Mouse (Mus musculus) G1E (cell line): ENCODE data around the gene Lztr1. TPM values are rescaled to one million over a fixed set of nuclear protein-coding genes. Genes with fewer than 3 reads are reported as not detected.

Experiments
- ATAC-seq: 2 replicates; pipeline ENCODE4 v1.8.0; 2016; ENCODE audit warnings: mild to moderate bottlenecking; ENCODE audit not compliant: insufficient number of reproducible peaks, poor library complexity, low FRiP score, severe bottlenecking; ENCODE audit errors: extremely low read depth
- DNase-seq: peaks from one replicate; pipeline ENCODE4 v3.0.0; 2012; ENCODE audit warnings: low spot score
- H3K27me3 ChIP-seq: 2 replicates; pipeline ENCODE4 v1.6.1; 2012; ENCODE audit warnings: mild to moderate bottlenecking, low read length, inconsistent platforms; ENCODE audit not compliant: insufficient read depth
- H3K36me3 ChIP-seq: replicated peaks from 2 replicates; pipeline ENCODE3; 2012; ENCODE audit warnings: mild to moderate bottlenecking, inconsistent platforms
- H3K4me1 ChIP-seq: 2 replicates; pipeline ENCODE4 v1.6.1; 2012; ENCODE audit warnings: low read depth, low read length, inconsistent platforms, mixed read lengths; ENCODE audit not compliant: insufficient read depth
- H3K4me3 ChIP-seq: 2 replicates; pipeline ENCODE4 v1.5.1; 2012; ENCODE audit warnings: low read depth, mild to moderate bottlenecking, inconsistent platforms, low read length, moderate library complexity, mixed read lengths
- H3K9me3 ChIP-seq: replicated peaks from 2 replicates; pipeline ENCODE4 v1.6.1; 2012; ENCODE audit warnings: inconsistent platforms
- CTCF ChIP-seq: IDR thresholded peaks from 2 replicates; pipeline ENCODE4 v1.5.1; 2012; ENCODE audit warnings: low read depth, low read length, inconsistent platforms, mixed read lengths
- GATA1 ChIP-seq: IDR thresholded peaks from 2 replicates; pipeline ENCODE4 v1.6.1; 2012; ENCODE audit warnings: borderline replicate concordance, low read length, inconsistent platforms, mixed read lengths
- GATA2 ChIP-seq: IDR thresholded peaks from 2 replicates; pipeline ENCODE4 v1.6.1; 2012; ENCODE audit warnings: low read depth, low read length, inconsistent platforms, borderline replicate concordance
- POLR2AphosphoS5 ChIP-seq: IDR thresholded peaks from 2 replicates; pipeline ENCODE4 v1.6.1; 2012; ENCODE audit warnings: low read depth, low read length, inconsistent platforms; ENCODE audit not compliant: insufficient replicate concordance
- TAL1 ChIP-seq: conservative IDR thresholded peaks from 2 replicates; pipeline ENCODE4 v1.6.1; 2012; ENCODE audit warnings: low read depth, low read length, inconsistent platforms, mixed read lengths
- polyA plus RNA-seq: library from polyadenylated mRNA; stranded (reverse); fragments of >175 nt; gene quantifications from 2 replicates; pipeline ENCODE4 v1.2.3, GENCODE M21; 2012
- total RNA-seq, 2 experiments: library from RNA; stranded (forward) in 1 of 2; stranded (reverse) in 1 of 2; fragments of 200-1000 nt in 1 of 2; fragments of >200 nt in 1 of 2; fragmentation: Nextera tagmentation in 1 of 2; gene quantifications; 2 replicates each; pipeline ENCODE4 v1.2.3; 2014 to 2017

Gene Lztr1
- total and polyA plus RNA-seq, 3 experiments = 42.5 to 54.7 (median 48.4) TPM

DNA sequence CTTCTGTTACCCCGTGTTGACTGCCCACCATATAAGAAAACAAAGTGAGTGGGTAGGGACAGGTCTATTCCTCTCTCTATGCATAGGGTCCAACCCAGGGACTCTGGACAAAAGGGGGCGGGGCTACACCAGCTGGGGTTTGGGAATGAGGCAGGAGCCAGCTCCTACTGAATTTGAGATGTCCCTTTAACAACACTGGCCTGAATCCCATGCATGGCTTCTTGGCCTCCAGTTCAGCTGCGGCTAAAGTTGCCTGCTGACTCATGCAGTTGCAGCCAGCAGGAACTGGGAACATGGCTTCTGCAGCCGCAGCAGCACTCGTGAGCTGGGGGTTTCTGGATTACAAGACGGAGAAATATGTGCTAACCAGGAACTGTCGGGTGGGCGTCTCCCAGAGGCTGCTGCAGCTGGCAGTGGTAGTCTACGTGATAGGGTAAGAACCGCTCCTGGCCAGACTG is 53.3 kb downstream of the Lztr1 start, which contains the start of gene P2rx6:
Gene P2rx6, plus strand, starts transcription at position 135 of the 458 bp plus-strand sequence.
- no peak for ATAC-seq
- DNase-seq = no peak
- no peak for TF ChIP-seq CTCF
- TF ChIP-seq GATA2 = no peak
- TF ChIP-seq TAL1 = no peak
- TF ChIP-seq POLR2AphosphoS5 = no peak
- no peak for TF ChIP-seq GATA1
- Histone ChIP-seq H3K36me3 (no peaks in the 10 kb centered on the region), H3K9me3 (no peaks in the 10 kb centered on the region), H3K4me3 (peak within 1 kb of the TSS; percentile 24; the same call in 1 of the 2 replicates), H3K4me1 (peaks cover 41% of the 10 kb centered on the region), H3K27me3 (peaks cover 77% of the 10 kb centered on the region)

DNA sequence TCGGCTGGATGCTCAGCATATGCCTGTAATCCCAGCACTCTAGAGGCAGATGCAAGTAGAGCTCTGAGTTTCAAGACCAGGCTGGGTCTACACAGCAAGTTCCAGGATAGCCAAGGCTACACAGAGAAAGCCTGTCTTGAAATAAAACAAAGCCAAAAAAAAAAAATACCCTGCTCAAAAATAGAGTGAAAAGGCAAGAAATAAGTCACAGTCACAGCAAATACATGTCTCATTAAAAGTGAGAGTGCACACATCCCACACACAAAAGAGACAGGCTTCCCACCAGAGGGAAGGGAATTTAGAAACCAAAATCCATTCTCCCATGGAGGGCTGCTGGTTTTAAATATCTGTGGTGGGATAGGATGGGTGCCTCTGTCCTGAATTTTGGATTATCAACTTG is 55.1 kb downstream of the Lztr1 start:
- Histone ChIP-seq H3K4me3 (no peak overlapping the region), H3K4me1 (peaks cover 32% of the 10 kb centered on the region), H3K36me3 (no peaks in the 10 kb centered on the region), H3K9me3 (no peaks in the 10 kb centered on the region), H3K27me3 (peaks cover 84% of the 10 kb centered on the region)
- no peak for ATAC-seq
- no peak for DNase-seq
- TF ChIP-seq POLR2AphosphoS5 (no peak), GATA2 (no peak), CTCF (no peak), GATA1 (no peak), TAL1 (no peak)

DNA sequence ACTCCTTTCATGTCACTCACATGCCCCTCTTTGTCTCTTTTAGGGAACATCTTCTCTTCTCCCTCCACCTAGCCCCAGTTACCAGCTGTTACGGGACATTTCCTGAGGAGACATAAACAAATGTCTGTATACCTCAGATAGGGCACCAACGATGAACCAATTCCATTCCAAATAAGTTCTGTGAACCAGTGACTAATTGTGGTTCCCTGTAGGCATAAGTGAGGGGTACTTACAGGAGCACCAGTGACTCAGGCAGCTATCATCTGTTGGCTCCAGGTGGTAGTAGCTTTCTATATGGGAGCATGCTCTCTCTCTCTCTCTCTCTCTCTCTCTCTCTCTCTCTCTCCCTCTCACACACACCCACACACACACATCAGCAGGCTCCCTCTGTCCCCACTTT is 55.7 kb downstream of the Lztr1 start:
- no peak for TF ChIP-seq POLR2AphosphoS5
- no peak for TF ChIP-seq CTCF
- TF ChIP-seq GATA1 = no peak
- TF ChIP-seq TAL1 = no peak
- TF ChIP-seq GATA2 = no peak
- H3K9me3 ChIP-seq = no peaks in the 10 kb centered on the region
- H3K4me1 ChIP-seq = peaks cover 26% of the 10 kb centered on the region
- no peaks in the 10 kb centered on the region for H3K36me3 ChIP-seq
- DNase-seq = no peak
- H3K4me3 ChIP-seq = no peak overlapping the region
- peaks cover 78% of the 10 kb centered on the region for H3K27me3 ChIP-seq
- no peak for ATAC-seq

DNA sequence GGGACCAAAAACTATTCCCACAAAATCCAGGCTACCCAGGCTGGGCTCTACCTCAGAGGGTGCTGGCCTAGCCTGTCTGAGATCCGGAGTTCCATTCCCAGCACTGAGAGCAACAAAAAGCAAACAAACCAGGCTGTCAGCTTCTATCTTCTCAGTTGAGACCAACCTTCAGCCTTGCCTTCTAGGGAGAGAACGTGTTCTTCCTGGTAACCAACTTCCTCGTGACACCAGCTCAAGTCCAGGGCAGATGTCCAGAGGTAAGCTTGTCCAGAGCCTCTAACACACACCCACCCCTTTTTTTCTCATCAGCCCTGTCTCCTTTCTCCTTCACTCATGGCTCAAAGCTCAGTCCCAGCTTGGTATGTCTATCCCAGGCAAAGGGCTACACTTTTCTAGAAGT is 56.3 kb downstream of the Lztr1 start:
- H3K4me3 ChIP-seq = no peak overlapping the region
- ATAC-seq = no peak
- peaks cover 75% of the 10 kb centered on the region for H3K27me3 ChIP-seq

DNA sequence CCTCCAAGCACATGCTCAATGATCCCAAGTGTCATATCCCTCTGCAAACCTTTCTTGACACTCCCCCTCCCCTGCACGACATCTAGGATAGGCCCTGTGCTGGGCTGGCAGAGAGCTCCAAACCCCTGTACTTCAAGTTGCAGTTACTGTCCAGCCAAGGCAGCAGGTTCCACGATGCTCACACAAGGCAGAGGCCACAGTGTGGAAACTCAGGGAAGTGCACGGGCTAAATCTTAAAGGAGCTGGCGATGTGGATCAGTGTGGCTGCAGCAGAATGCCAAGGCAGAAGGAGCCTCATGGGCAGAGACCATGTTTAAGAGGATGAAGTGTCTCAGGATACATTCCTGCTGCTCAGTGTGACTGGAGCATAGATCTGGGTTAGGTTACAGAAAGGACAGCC is 57.7 kb downstream of the Lztr1 start:
- no peaks in the 10 kb centered on the region for H3K9me3 ChIP-seq
- ATAC-seq (no peak), DNase-seq (no peak)
- H3K36me3 ChIP-seq = no peaks in the 10 kb centered on the region
- H3K27me3 ChIP-seq = peaks cover 71% of the 10 kb centered on the region
- peaks cover 16% of the 10 kb centered on the region for H3K4me1 ChIP-seq
- H3K4me3 ChIP-seq = no peak overlapping the region
- TF ChIP-seq GATA2 (no peak), GATA1 (no peak), CTCF (no peak), TAL1 (no peak), POLR2AphosphoS5 (no peak)

More for the DNA sequence above, 56.3 kb downstream of the Lztr1 start:
- H3K36me3 ChIP-seq = no peaks in the 10 kb centered on the region
- DNase-seq = no peak
- no peaks in the 10 kb centered on the region for H3K9me3 ChIP-seq
- peaks cover 21% of the 10 kb centered on the region for H3K4me1 ChIP-seq
- TF ChIP-seq GATA2 (no peak), POLR2AphosphoS5 (no peak)

Other genes starting within 250 kb of the Lztr1 start
- 4.5 and 5.1 TPM in 2 replicates for gene Tmem191c, start 232.6 kb upstream of the Lztr1 start, total RNA-seq (2014; fragmentation: Nextera tagmentation)
- 21.6 and 23.4 TPM in 2 replicates for gene Tmem191c, start 232.6 kb upstream of the Lztr1 start, total RNA-seq (2017)
- gene Tmem191c, start 232.6 kb upstream of the Lztr1 start, polyA plus RNA-seq = 27.8 and 32.7 TPM in 2 replicates
- not detected in 2 replicates for gene Serpind1, start 177.3 kb upstream of the Lztr1 start, total RNA-seq (2014; fragmentation: Nextera tagmentation)
- gene Serpind1, start 177.3 kb upstream of the Lztr1 start, total RNA-seq (2017) = 0.11 TPM in 1 of 2 replicates, not detected in the other
- gene Serpind1, start 177.3 kb upstream of the Lztr1 start, polyA plus RNA-seq = not detected in 2 replicates
- 27.9 and 30.8 TPM in 2 replicates for gene Snap29, start 102.7 kb upstream of the Lztr1 start, total RNA-seq (2014; fragmentation: Nextera tagmentation)
- gene Snap29, start 102.7 kb upstream of the Lztr1 start, total RNA-seq (2017) = 42.8 and 45.7 TPM in 2 replicates
- gene Snap29, start 102.7 kb upstream of the Lztr1 start, polyA plus RNA-seq = 5.3 and 6.5 TPM in 2 replicates
- 60.7 and 62.9 TPM in 2 replicates for gene Pi4ka, start 102.4 kb upstream of the Lztr1 start, total RNA-seq (2014; fragmentation: Nextera tagmentation)
- 46.5 and 59.6 TPM in 2 replicates for gene Pi4ka, start 102.4 kb upstream of the Lztr1 start, total RNA-seq (2017)
- 18.2 and 21.1 TPM in 2 replicates for gene Pi4ka, start 102.4 kb upstream of the Lztr1 start, polyA plus RNA-seq
- gene Crkl, start 56.7 kb upstream of the Lztr1 start, total RNA-seq (2014; fragmentation: Nextera tagmentation) = 40.3 and 46.9 TPM in 2 replicates
- 20.4 and 22.9 TPM in 2 replicates for gene Crkl, start 56.7 kb upstream of the Lztr1 start, total RNA-seq (2017)
- 22.0 and 22.6 TPM in 2 replicates for gene Crkl, start 56.7 kb upstream of the Lztr1 start, polyA plus RNA-seq
- gene Aifm3, start 19.1 kb upstream of the Lztr1 start, total RNA-seq (2014; fragmentation: Nextera tagmentation) = not detected in 2 replicates
- 0.05 TPM in 1 of 2 replicates, not detected in the other for gene Aifm3, start 19.1 kb upstream of the Lztr1 start, total RNA-seq (2017)
- not detected in 2 replicates for gene Aifm3, start 19.1 kb upstream of the Lztr1 start, polyA plus RNA-seq
- 11.7 and 22.5 TPM in 2 replicates for gene Thap7, start 22.4 kb downstream of the Lztr1 start, total RNA-seq (2014; fragmentation: Nextera tagmentation)
- 38.1 and 54.1 TPM in 2 replicates for gene Thap7, start 22.4 kb downstream of the Lztr1 start, total RNA-seq (2017)
- 148 and 183 TPM in 2 replicates for gene Thap7, start 22.4 kb downstream of the Lztr1 start, polyA plus RNA-seq
- gene Lrrc74b, start 52.6 kb downstream of the Lztr1 start, total RNA-seq (2014; fragmentation: Nextera tagmentation) = 0.53 TPM in 1 of 2 replicates, not detected in the other
- gene Lrrc74b, start 52.6 kb downstream of the Lztr1 start, total RNA-seq (2017) = 0.17 and 0.33 TPM in 2 replicates
- 0.03 TPM in 1 of 2 replicates, not detected in the other for gene Lrrc74b, start 52.6 kb downstream of the Lztr1 start, polyA plus RNA-seq
- not detected in 2 replicates for gene P2rx6, start 53.2 kb downstream of the Lztr1 start, total RNA-seq (2014; fragmentation: Nextera tagmentation)
- 0.11 and 0.12 TPM in 2 replicates for gene P2rx6, start 53.2 kb downstream of the Lztr1 start, total RNA-seq (2017)
- not detected in 2 replicates for gene P2rx6, start 53.2 kb downstream of the Lztr1 start, polyA plus RNA-seq
- gene Slc7a4, start 74.5 kb downstream of the Lztr1 start, total RNA-seq (2014; fragmentation: Nextera tagmentation) = not detected in 2 replicates
- 0.05 TPM in 1 of 2 replicates, not detected in the other for gene Slc7a4, start 74.5 kb downstream of the Lztr1 start, total RNA-seq (2017)
- gene Slc7a4, start 74.5 kb downstream of the Lztr1 start, polyA plus RNA-seq = not detected in 2 replicates
- gene Smpd4, start 110.7 kb downstream of the Lztr1 start, total RNA-seq (2014; fragmentation: Nextera tagmentation) = 55.5 and 78.9 TPM in 2 replicates
- gene Smpd4, start 110.7 kb downstream of the Lztr1 start, total RNA-seq (2017) = 38.5 and 44.4 TPM in 2 replicates
- 12.6 and 24.5 TPM in 2 replicates for gene Smpd4, start 110.7 kb downstream of the Lztr1 start, polyA plus RNA-seq
- not detected in 2 replicates for gene Ccdc74a, start 137.8 kb downstream of the Lztr1 start, total RNA-seq (2014; fragmentation: Nextera tagmentation)
- gene Ccdc74a, start 137.8 kb downstream of the Lztr1 start, total RNA-seq (2017) = 3.7 and 4.2 TPM in 2 replicates
- gene Ccdc74a, start 137.8 kb downstream of the Lztr1 start, polyA plus RNA-seq = 0.98 and 1.8 TPM in 2 replicates
- 80.8 and 97.0 TPM in 2 replicates for gene Med15, start 224.2 kb downstream of the Lztr1 start, total RNA-seq (2014; fragmentation: Nextera tagmentation)
- gene Med15, start 224.2 kb downstream of the Lztr1 start, total RNA-seq (2017) = 20.3 and 23.4 TPM in 2 replicates
- gene Med15, start 224.2 kb downstream of the Lztr1 start, polyA plus RNA-seq = 221 and 227 TPM in 2 replicates